Mouse (Mus musculus): Measurements from ENCODE around the gene Topbp1. TPM values are rescaled to one million over a fixed set of nuclear protein-coding genes. Genes with fewer than 3 reads are reported as not detected.
A peak's percentile ranks its signal among the peaks of the same experiment; 100 is the strongest.

Topbp1 gene
- polyA plus RNA-seq, 1 experiment, result 13.7 TPM

- H3K27me3 ChIP-seq (replicated peaks), result no peaks in the 10 kb centered on the region
- peaks cover 35% of the 10 kb centered on the region for H3K36me3 ChIP-seq (replicated peaks; ENCODE audit: low read length)
- H3K9me3 ChIP-seq, result no peaks in the 10 kb centered on the region
- TF ChIP-seq FLI1 (IDR thresholded peaks at IDR 0.05; ENCODE audit: low read length) (no peak), GATA1 (IDR thresholded peaks at IDR 0.05; ENCODE audit: borderline replicate concordance, low read length) (no peak)
- peak overlapping the region; percentile 94 for H3K4me3 ChIP-seq (replicated peaks)
- H3K4me1 ChIP-seq, result peaks cover 48% of the 10 kb centered on the region
Measured at GRCm38 (mm10) chr9:103364601-103365289, 59.7 kb downstream of the Topbp1 start.

- Histone ChIP-seq H3K9me3 (no peaks in the 10 kb centered on the region), H3K36me3 (replicated peaks; ENCODE audit: low read length) (peaks cover 27% of the 10 kb centered on the region), H3K4me1 (peaks cover 49% of the 10 kb centered on the region), H3K27me3 (replicated peaks) (no peaks in the 10 kb centered on the region), H3K4me3 (replicated peaks) (peak within 1 kb of the TSS; percentile 94)
- TF ChIP-seq FLI1 (IDR thresholded peaks at IDR 0.05; ENCODE audit: low read length), result no peak
- no peak for TF ChIP-seq GATA1 (IDR thresholded peaks at IDR 0.05; ENCODE audit: borderline replicate concordance, low read length)
Measured at GRCm38 (mm10) chr9:103365290-103366247, 60.6 kb downstream of the Topbp1 start, which contains the start of gene Cdv3. Gene Cdv3 (minus strand): TSS chr9:103365840.

- Histone ChIP-seq H3K27me3 (replicated peaks) (no peaks in the 10 kb centered on the region), H3K36me3 (replicated peaks; ENCODE audit: low read length) (peaks cover 19% of the 10 kb centered on the region), H3K4me3 (replicated peaks) (peak overlapping the region; percentile 91), H3K4me1 (peaks cover 52% of the 10 kb centered on the region), H3K9me3 (no peaks in the 10 kb centered on the region)
- no peak for TF ChIP-seq FLI1 (IDR thresholded peaks at IDR 0.05; ENCODE audit: low read length)
- no peak for TF ChIP-seq GATA1 (IDR thresholded peaks at IDR 0.05; ENCODE audit: borderline replicate concordance, low read length)
Measured at GRCm38 (mm10) chr9:103366356-103366755, 61.3 kb downstream of the Topbp1 start.

GRCm38 (mm10) chr9:103369951-103370350 is 64.9 kb downstream of the Topbp1 start:
- Histone ChIP-seq H3K27me3 (replicated peaks) (peaks cover 3% of the 10 kb centered on the region), H3K4me3 (replicated peaks) (no peak overlapping the region), H3K36me3 (replicated peaks; ENCODE audit: low read length) (peaks cover 5% of the 10 kb centered on the region), H3K4me1 (peaks cover 47% of the 10 kb centered on the region), H3K9me3 (no peaks in the 10 kb centered on the region)
- TF ChIP-seq FLI1 (IDR thresholded peaks at IDR 0.05; ENCODE audit: low read length), result no peak

- H3K4me1 ChIP-seq, result peaks cover 32% of the 10 kb centered on the region
- H3K9me3 ChIP-seq, result no peaks in the 10 kb centered on the region
- peaks cover 5% of the 10 kb centered on the region for H3K27me3 ChIP-seq (replicated peaks)
- peaks cover 5% of the 10 kb centered on the region for H3K36me3 ChIP-seq (replicated peaks; ENCODE audit: low read length)
- H3K4me3 ChIP-seq (replicated peaks), result no peak overlapping the region
- TF ChIP-seq GATA1 (IDR thresholded peaks at IDR 0.05; ENCODE audit: borderline replicate concordance, low read length) (no peak), FLI1 (IDR thresholded peaks at IDR 0.05; ENCODE audit: low read length) (no peak)
Measured at GRCm38 (mm10) chr9:103372271-103373010, 67.4 kb downstream of the Topbp1 start.

- no peaks in the 10 kb centered on the region for H3K9me3 ChIP-seq
- TF ChIP-seq FLI1 (IDR thresholded peaks at IDR 0.05; ENCODE audit: low read length) (no peak), GATA1 (IDR thresholded peaks at IDR 0.05; ENCODE audit: borderline replicate concordance, low read length) (no peak)
- H3K4me3 ChIP-seq (replicated peaks), result no peak overlapping the region
- H3K27me3 ChIP-seq (replicated peaks), result peaks cover 6% of the 10 kb centered on the region
- H3K4me1 ChIP-seq, result peaks cover 12% of the 10 kb centered on the region
- no peaks in the 10 kb centered on the region for H3K36me3 ChIP-seq (replicated peaks; ENCODE audit: low read length)
Measured at GRCm38 (mm10) chr9:103376346-103377320, 71.6 kb downstream of the Topbp1 start.

- H3K4me3 ChIP-seq (replicated peaks), result no peak overlapping the region
- H3K9me3 ChIP-seq, result no peaks in the 10 kb centered on the region
- H3K27me3 ChIP-seq (replicated peaks), result peaks cover 6% of the 10 kb centered on the region
- TF ChIP-seq FLI1 (IDR thresholded peaks at IDR 0.05; ENCODE audit: low read length) (no peak), GATA1 (IDR thresholded peaks at IDR 0.05; ENCODE audit: borderline replicate concordance, low read length) (no peak)
- H3K4me1 ChIP-seq, result peaks cover 18% of the 10 kb centered on the region
- no peaks in the 10 kb centered on the region for H3K36me3 ChIP-seq (replicated peaks; ENCODE audit: low read length)
Measured at GRCm38 (mm10) chr9:103378686-103379085, 73.7 kb downstream of the Topbp1 start.

GRCm38 (mm10) chr9:103379199-103379598 is 74.2 kb downstream of the Topbp1 start:
- H3K4me3 ChIP-seq (replicated peaks), result no peak overlapping the region
- no peaks in the 10 kb centered on the region for H3K9me3 ChIP-seq
- peaks cover 18% of the 10 kb centered on the region for H3K4me1 ChIP-seq
- peaks cover 4% of the 10 kb centered on the region for H3K27me3 ChIP-seq (replicated peaks)
- H3K36me3 ChIP-seq (replicated peaks; ENCODE audit: low read length), result no peaks in the 10 kb centered on the region
- no peak for TF ChIP-seq GATA1 (IDR thresholded peaks at IDR 0.05; ENCODE audit: borderline replicate concordance, low read length)
- no peak for TF ChIP-seq FLI1 (IDR thresholded peaks at IDR 0.05; ENCODE audit: low read length)

Data from megakaryocyte, embryonic 14.5 days (primary cell).